Mouse (Mus musculus) c-Kit-positive CD71-positive TER-119-negative erythroid progenitor cells, embryonic 14.5 days (primary cell): ENCODE measurements around the gene Sec24c.

Experiments used
- DNase-seq: peaks from one replicate; pipeline ENCODE4 v3.0.0-alpha.2; 2013; ENCODE audit warnings: low read depth

Gene Sec24c

DNA sequence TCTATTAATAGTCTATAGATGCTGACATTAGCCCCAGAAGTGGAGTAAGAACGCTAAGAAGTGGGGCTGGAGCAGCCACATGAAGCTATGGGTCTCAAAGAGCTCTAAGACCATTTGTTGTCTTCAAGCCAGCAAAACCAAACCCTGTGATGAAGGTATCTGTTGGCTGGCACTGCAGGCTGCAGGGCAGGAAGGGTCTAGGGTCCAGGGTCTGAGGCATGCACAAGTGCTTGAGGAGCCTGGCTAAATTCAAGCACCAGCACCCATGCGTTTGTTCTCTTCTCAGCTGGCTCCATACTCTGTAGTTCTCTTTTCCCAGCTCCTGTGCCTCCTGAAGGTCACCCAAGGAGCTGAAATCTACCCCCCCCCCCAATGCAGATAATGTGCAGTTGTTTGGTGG lies 60.9 kb downstream of the Sec24c start:
- DNase-seq = no peak

DNA sequence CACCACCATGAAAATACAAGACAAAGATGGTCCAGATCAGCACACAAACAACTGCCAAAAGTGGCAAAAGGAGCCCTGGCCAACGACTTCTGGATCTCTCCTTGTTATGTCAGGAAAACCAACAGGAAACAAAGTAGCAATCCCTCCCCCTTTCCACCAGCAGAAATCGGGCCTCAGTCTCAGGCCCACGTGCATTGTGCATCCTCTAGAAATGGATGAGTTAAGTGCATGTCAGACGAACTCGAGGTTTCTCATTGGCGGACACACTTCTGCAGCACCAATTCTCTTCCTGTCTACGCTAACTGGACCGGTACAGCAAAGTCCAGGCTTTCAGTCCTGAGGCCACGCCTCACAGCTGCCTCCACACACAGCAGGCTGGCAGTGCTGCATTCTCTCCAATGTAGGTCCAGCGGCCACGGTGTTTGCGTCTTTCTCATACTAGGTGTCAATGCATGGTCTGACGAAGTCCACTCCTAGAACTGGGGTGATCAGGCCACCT lies 61.8 kb downstream of the Sec24c start:
- no peak for DNase-seq

GRCm38 (mm10) chr14:20737306-20737705 lies 63.2 kb downstream of the Sec24c start:
- peak; percentile 71 for DNase-seq

- DNase-seq = no peak
These were observed 64.4 kb downstream of the Sec24c start for GRCm38 (mm10) chr14:20738511-20738910.

DNA sequence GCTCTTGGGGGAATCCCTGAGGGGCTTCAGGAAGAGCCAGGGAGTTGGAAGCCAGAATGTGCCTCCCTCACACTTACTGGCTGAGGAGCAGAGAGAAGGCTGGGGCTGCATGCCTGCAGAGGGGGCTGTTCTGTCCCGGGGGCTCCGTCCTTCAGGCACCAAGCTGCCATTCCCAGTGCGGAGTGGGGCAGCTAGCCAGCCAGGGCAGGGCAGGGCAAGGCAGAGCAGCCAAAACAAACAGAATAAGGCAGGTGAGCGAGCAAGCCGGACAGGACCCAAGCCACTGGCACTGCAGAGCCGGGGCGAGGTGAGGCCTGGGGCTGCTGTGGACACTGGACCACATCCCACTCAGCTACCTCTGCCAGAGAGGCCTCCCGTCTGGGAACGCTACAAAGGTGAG lies 67.2 kb downstream of the Sec24c start:
- no peak for DNase-seq

DNA sequence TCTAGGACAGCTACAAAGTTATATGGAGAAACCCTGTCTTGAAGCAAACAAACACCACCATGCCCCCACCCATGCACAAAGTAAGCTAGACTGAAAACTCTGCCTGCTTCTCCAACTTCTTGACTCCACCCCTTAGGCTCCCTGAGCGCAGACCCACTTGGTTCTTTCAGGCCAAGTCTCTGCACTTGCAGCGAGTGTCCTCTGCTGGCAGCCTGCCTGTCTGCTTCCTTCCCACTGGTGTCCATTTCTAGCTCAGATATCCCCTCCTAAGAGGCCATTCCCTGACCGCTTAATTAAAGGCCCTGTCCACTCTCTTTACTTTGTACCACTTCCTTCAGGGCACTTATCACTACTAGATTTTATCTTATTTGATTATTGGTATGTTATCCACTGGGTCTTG lies 69.5 kb downstream of the Sec24c start:
- DNase-seq = no peak
